Mouse (Mus musculus) midbrain, embryonic 13.5 days (tissue): ENCODE measurements around the gene Birc5. TPM values are rescaled to one million over a fixed set of nuclear protein-coding genes. Genes with fewer than 3 reads are reported as not detected.
A peak's percentile ranks its signal among the peaks of the same experiment; 100 is the strongest.
"Not testable (repeated sequence)": the region's sequence is repeated elsewhere in the genome, so short reads cannot be mapped to it uniquely, and the experiment has no call there.

Experiments
- ATAC-seq: fragments of 200-750 bp; cut with Nextera tagmentation; 2 replicates; pipeline ENCODE4 v1.8.0; 2017; ENCODE audit warnings: mild to moderate bottlenecking, moderate TSS enrichment, moderate library complexity
- H3K27ac ChIP-seq: fragments of 300-500 bp; sonication (generic); 2 replicates; pipeline ENCODE4 v1.5.1; 2015; ENCODE audit warnings: inconsistent platforms, mild to moderate bottlenecking, moderate library complexity
- H3K27me3 ChIP-seq: fragments of 300-500 bp; sonication (generic); 2 replicates; pipeline ENCODE4 v1.6.1; 2015; ENCODE audit warnings: mild to moderate bottlenecking, inconsistent platforms
- H3K36me3 ChIP-seq: fragments of 300-500 bp; sonication (generic); 2 replicates; pipeline ENCODE4 v1.6.1; 2015; ENCODE audit warnings: mild to moderate bottlenecking, inconsistent platforms
- H3K4me1 ChIP-seq: fragments of 300-500 bp; sonication (generic); replicated peaks from 2 replicates; pipeline ENCODE4 v1.6.1; 2015; ENCODE audit warnings: inconsistent platforms
- H3K4me2 ChIP-seq: fragments of 300-500 bp; sonication (generic); replicated peaks from 2 replicates; pipeline ENCODE4 v1.6.1; 2015; ENCODE audit warnings: moderate library complexity, mild to moderate bottlenecking, inconsistent platforms
- H3K4me3 ChIP-seq: fragments of 300-500 bp; sonication (generic); replicated peaks from 2 replicates; pipeline ENCODE4 v1.5.1; 2015; ENCODE audit warnings: mild to moderate bottlenecking, inconsistent platforms
- H3K9ac ChIP-seq: fragments of 300-500 bp; sonication (generic); replicated peaks from 2 replicates; pipeline ENCODE4 v1.6.1; 2015; ENCODE audit warnings: mild to moderate bottlenecking, inconsistent platforms
- H3K9me3 ChIP-seq: fragments of 300-500 bp; sonication (generic); 2 replicates; pipeline ENCODE4 v1.6.1; 2016; ENCODE audit warnings: mild to moderate bottlenecking, inconsistent platforms
- WGBS: fragments of 180-500 bp; shearing (Covaris S2); methylation state at CpG from one replicate; pipeline ENCODE4 v1.1.7; 2015; 5-methylcytosine and 5-hydroxymethylcytosine counted together
- polyA plus RNA-seq: library from polyadenylated mRNA; unstranded; fragments of >200 nt; fragmentation: Nextera tagmentation; extraction: Ambion mirVana; gene quantifications from 2 replicates; pipeline ENCODE4 v1.2.1, GENCODE M21; 2015

The Birc5 gene
- polyA plus RNA-seq, 1 experiment from 2014 or later, result 99.1 TPM

GRCm38 (mm10) chr11:117828888-117829604 is 20.0 kb upstream of the Birc5 start:
- Histone ChIP-seq H3K4me3 (no peak overlapping the region), H3K9ac (no peak overlapping the region), H3K4me2 (no peak overlapping the region), H3K27ac (peak overlapping the region; percentile 39; the same call in 1 of the 2 replicates), H3K9me3 (no peaks in the 10 kb centered on the region), H3K27me3 (no peaks in the 10 kb centered on the region), H3K4me1 (peaks cover 60% of the 10 kb centered on the region), H3K36me3 (no peaks in the 10 kb centered on the region)
- WGBS, result 50% methylated on average over 9 of the region's 9 CpGs
- ATAC-seq, result no peak

GRCm38 (mm10) chr11:117829671-117830215 is 19.3 kb upstream of the Birc5 start:
- H3K36me3 ChIP-seq, result no peaks in the 10 kb centered on the region
- H3K9me3 ChIP-seq, result no peaks in the 10 kb centered on the region
- ATAC-seq, result no peak
- no peak overlapping the region for H3K4me3 ChIP-seq
- H3K27me3 ChIP-seq, result no peaks in the 10 kb centered on the region
- H3K27ac ChIP-seq, result no peak overlapping the region
- no peak overlapping the region for H3K9ac ChIP-seq
- 93% methylated on average over 2 of the region's 2 CpGs for WGBS
- peaks cover 54% of the 10 kb centered on the region for H3K4me1 ChIP-seq
- H3K4me2 ChIP-seq, result no peak overlapping the region

GRCm38 (mm10) chr11:117830401-117830800 is 18.6 kb upstream of the Birc5 start:
- Histone ChIP-seq H3K4me2 (no peak overlapping the region), H3K9ac (no peak overlapping the region), H3K27ac (no peak overlapping the region), H3K36me3 (no peaks in the 10 kb centered on the region), H3K9me3 (no peaks in the 10 kb centered on the region), H3K4me1 (peaks cover 47% of the 10 kb centered on the region), H3K27me3 (no peaks in the 10 kb centered on the region), H3K4me3 (no peak overlapping the region)
- 84% methylated on average over 9 of the region's 9 CpGs for WGBS
- ATAC-seq, result no peak

GRCm38 (mm10) chr11:117832086-117832969 is 16.7 kb upstream of the Birc5 start:
- Histone ChIP-seq H3K4me3 (peak overlapping the region; percentile 36), H3K27ac (no peak overlapping the region; the same call in 1 of the 2 replicates), H3K4me1 (peaks cover 32% of the 10 kb centered on the region), H3K9me3 (no peaks in the 10 kb centered on the region), H3K9ac (0 out of 2 replicates have a peak overlapping the region, but pooled peaks have one; percentile 29), H3K36me3 (no peaks in the 10 kb centered on the region), H3K4me2 (peak overlapping the region; percentile 56), H3K27me3 (no peaks in the 10 kb centered on the region)
- peak; percentile 84 for ATAC-seq
- 18% methylated on average over 28 of the region's 28 CpGs for WGBS

- 89% methylated on average over 5 of the region's 6 CpGs for WGBS
- H3K9ac ChIP-seq, H3K4me2 ChIP-seq, H3K27ac ChIP-seq, ATAC-seq, H3K27me3 ChIP-seq, H3K36me3 ChIP-seq, H3K4me3 ChIP-seq, H3K9me3 ChIP-seq: not testable (repeated sequence)
- H3K4me1 ChIP-seq, result peaks cover 21% of the 10 kb centered on the region
Observed at GRCm38 (mm10) chr11:117833509-117833908, 15.5 kb upstream of the Birc5 start.

- no peaks in the 10 kb centered on the region for H3K27me3 ChIP-seq
Observed at GRCm38 (mm10) chr11:117834086-117834485, 15.0 kb upstream of the Birc5 start.

GRCm38 (mm10) chr11:117836306-117836705 is 12.7 kb upstream of the Birc5 start:
- 26% methylated on average over 13 of the region's 13 CpGs for WGBS
- H3K9ac ChIP-seq, result no peak overlapping the region
- H3K4me3 ChIP-seq, result 0 out of 2 replicates have a peak overlapping the region, but pooled peaks have one; percentile 12
- H3K27me3 ChIP-seq, result no peaks in the 10 kb centered on the region
- peak overlapping the region; percentile 38 for H3K4me2 ChIP-seq
- H3K27ac ChIP-seq, result no peak overlapping the region
- peaks cover 13% of the 10 kb centered on the region for H3K4me1 ChIP-seq
- H3K36me3 ChIP-seq, result no peaks in the 10 kb centered on the region
- H3K9me3 ChIP-seq, result no peaks in the 10 kb centered on the region
- no peak for ATAC-seq

More at GRCm38 (mm10) chr11:117834086-117834485, 15.0 kb upstream of the Birc5 start:
- Histone ChIP-seq H3K9ac (no peak overlapping the region), H3K27ac (no peak overlapping the region), H3K4me2 (no peak overlapping the region), H3K36me3 (no peaks in the 10 kb centered on the region), H3K4me1 (peaks cover 15% of the 10 kb centered on the region), H3K9me3 (no peaks in the 10 kb centered on the region), H3K4me3 (no peak overlapping the region)
- WGBS, result 94% methylated on average over 8 of the region's 8 CpGs
- ATAC-seq, result no peak

- Histone ChIP-seq H3K4me2 (no peak overlapping the region), H3K27me3 (no peaks in the 10 kb centered on the region), H3K27ac (no peak overlapping the region), H3K9ac (no peak overlapping the region), H3K4me1 (0 out of 2 replicates have a peak, but pooled peaks cover 2% of the 10 kb centered on the region), H3K9me3 (no peaks in the 10 kb centered on the region), H3K4me3 (no peak overlapping the region), H3K36me3 (no peaks in the 10 kb centered on the region)
- 85% methylated on average over 2 of the region's 2 CpGs for WGBS
- ATAC-seq, result no peak
Observed at GRCm38 (mm10) chr11:117838572-117838971, 10.5 kb upstream of the Birc5 start.

GRCm38 (mm10) chr11:117839021-117839420 is 10.0 kb upstream of the Birc5 start:
- WGBS, result 88% methylated on average over 1 of the region's 1 CpGs
- Histone ChIP-seq H3K4me1 (0 out of 2 replicates have a peak, but pooled peaks cover 2% of the 10 kb centered on the region), H3K4me3 (no peak overlapping the region), H3K27me3 (no peaks in the 10 kb centered on the region), H3K9me3 (no peaks in the 10 kb centered on the region), H3K9ac (no peak overlapping the region), H3K27ac (no peak overlapping the region), H3K36me3 (no peaks in the 10 kb centered on the region), H3K4me2 (no peak overlapping the region)
- ATAC-seq, result no peak

- 0 out of 2 replicates have a peak, but pooled peaks cover 2% of the 10 kb centered on the region for H3K4me1 ChIP-seq
- no peaks in the 10 kb centered on the region for H3K9me3 ChIP-seq
- no peak overlapping the region for H3K4me3 ChIP-seq
- H3K4me2 ChIP-seq, result no peak overlapping the region
- H3K36me3 ChIP-seq, result no peaks in the 10 kb centered on the region
- H3K9ac ChIP-seq, result no peak overlapping the region
- ATAC-seq, result no peak
- 55% methylated on average over 1 of the region's 1 CpGs for WGBS
- H3K27ac ChIP-seq, result no peak overlapping the region
- H3K27me3 ChIP-seq, result no peaks in the 10 kb centered on the region
Observed at GRCm38 (mm10) chr11:117840910-117841309, 8.1 kb upstream of the Birc5 start.

- Histone ChIP-seq H3K27ac (no peak overlapping the region), H3K36me3 (no peaks in the 10 kb centered on the region), H3K4me2 (no peak overlapping the region), H3K9me3 (no peaks in the 10 kb centered on the region), H3K27me3 (no peaks in the 10 kb centered on the region), H3K4me3 (no peak overlapping the region), H3K9ac (no peak overlapping the region), H3K4me1 (peaks cover 9% of the 10 kb centered on the region)
- 87% methylated on average over 2 of the region's 2 CpGs for WGBS
- ATAC-seq, result no peak
Observed at GRCm38 (mm10) chr11:117843434-117843833, 5.6 kb upstream of the Birc5 start.

- Histone ChIP-seq H3K4me3 (no peak overlapping the region), H3K4me2 (no peak overlapping the region), H3K27ac (no peak overlapping the region), H3K27me3 (no peaks in the 10 kb centered on the region), H3K9ac (no peak overlapping the region), H3K4me1 (peaks cover 19% of the 10 kb centered on the region), H3K9me3 (no peaks in the 10 kb centered on the region), H3K36me3 (no peaks in the 10 kb centered on the region)
- no peak for ATAC-seq
- WGBS, result 71% methylated on average over 2 of the region's 2 CpGs
Observed at GRCm38 (mm10) chr11:117844997-117845396, 4.1 kb upstream of the Birc5 start.
